Mouse (Mus musculus): ENCODE data around the gene Setd7. TPM values are rescaled to one million over a fixed set of nuclear protein-coding genes. Genes with fewer than 3 reads are reported as not detected.

Gene Setd7
- polyA plus RNA-seq, 1 experiment from 2014 or later = 4.3 TPM

DNA sequence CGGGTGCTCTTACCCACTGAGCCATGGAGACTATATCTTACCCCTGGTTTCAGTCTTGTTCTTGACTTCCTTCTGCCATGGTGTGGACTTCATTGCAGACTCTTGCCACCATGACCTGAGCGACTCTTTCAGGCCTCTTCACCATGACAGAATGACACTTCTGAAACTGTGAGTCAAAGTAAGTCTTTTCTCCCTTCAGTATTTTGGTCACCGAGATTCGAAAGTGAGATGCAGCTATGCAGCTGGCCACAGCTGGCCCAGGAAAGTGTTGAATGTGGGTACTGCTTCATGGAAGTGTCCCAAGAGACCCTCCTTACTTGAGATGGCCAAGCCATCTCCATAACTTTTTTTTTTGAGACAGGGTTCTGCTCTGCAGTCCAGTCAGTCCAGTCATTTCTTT is 9.5 kb upstream of the Setd7 start:
- no peaks in the 10 kb centered on the region for H3K36me3 ChIP-seq (ENCODE audit: control insufficient read depth, insufficient read depth, low read length)
- H3K9me3 ChIP-seq (ENCODE audit: control insufficient read depth, low read length) = no peaks in the 10 kb centered on the region
- H3K4me3 ChIP-seq (ENCODE audit: low read depth, low read length) = no peak overlapping the region
- no peak overlapping the region for H3K9ac ChIP-seq (ENCODE audit: low read length)
- DNase-seq (ENCODE audit: low spot score) (no peak), ATAC-seq (replicated peaks; ENCODE audit: low FRiP score) (no peak)
- WGBS = 94% methylated on average over 4 of the region's 4 CpGs
- no peaks in the 10 kb centered on the region for H3K4me1 ChIP-seq (replicated peaks; ENCODE audit: control insufficient read depth, insufficient read depth, low read length)
- no peak overlapping the region for H3K4me2 ChIP-seq (ENCODE audit: low read depth, low read length, severe bottlenecking)
- H3K27me3 ChIP-seq (ENCODE audit: control insufficient read depth, insufficient read depth, low read length) = no peaks in the 10 kb centered on the region
- H3K27ac ChIP-seq (ENCODE audit: low read depth, low read length) = no peak overlapping the region

DNA sequence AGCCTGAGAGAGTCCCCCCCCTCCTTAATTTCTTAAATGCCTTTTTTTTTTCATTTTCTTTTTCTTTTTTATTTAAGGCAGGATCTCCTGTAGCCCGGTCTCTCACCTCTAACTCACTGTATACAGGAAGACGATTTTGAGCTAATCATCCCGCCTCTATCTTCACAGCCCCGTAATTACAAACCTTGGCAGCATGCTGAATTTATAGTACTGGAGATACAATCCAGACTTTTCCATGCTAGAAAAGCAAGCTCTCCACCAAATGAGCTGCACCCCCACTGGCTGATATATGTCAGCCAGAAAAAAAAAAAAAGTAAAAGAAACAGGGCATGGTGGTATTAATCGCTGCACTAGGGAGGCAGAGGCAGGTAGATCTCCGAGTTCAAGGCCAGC is 1.3 kb upstream of the Setd7 start:
- no peak overlapping the region for H3K27ac ChIP-seq (ENCODE audit: low read depth, low read length)
- DNase-seq (ENCODE audit: low spot score) (no peak), ATAC-seq (replicated peaks; ENCODE audit: low FRiP score) (no peak)
- no peak overlapping the region; the same call in 1 of the 2 replicates for H3K4me3 ChIP-seq (ENCODE audit: low read depth, low read length)
- no peaks in the 10 kb centered on the region for H3K36me3 ChIP-seq (ENCODE audit: control insufficient read depth, insufficient read depth, low read length)
- H3K4me2 ChIP-seq (ENCODE audit: low read depth, low read length, severe bottlenecking) = peak overlapping the region; percentile 97
- no peak overlapping the region for H3K9ac ChIP-seq (ENCODE audit: low read length)
- no peaks in the 10 kb centered on the region for H3K9me3 ChIP-seq (ENCODE audit: control insufficient read depth, low read length)
- 75% methylated on average over 6 of the region's 6 CpGs for WGBS
- H3K4me1 ChIP-seq (replicated peaks; ENCODE audit: control insufficient read depth, insufficient read depth, low read length) = no peaks in the 10 kb centered on the region; the same call in 1 of the 2 replicates
- H3K27me3 ChIP-seq (ENCODE audit: control insufficient read depth, insufficient read depth, low read length) = no peaks in the 10 kb centered on the region

DNA sequence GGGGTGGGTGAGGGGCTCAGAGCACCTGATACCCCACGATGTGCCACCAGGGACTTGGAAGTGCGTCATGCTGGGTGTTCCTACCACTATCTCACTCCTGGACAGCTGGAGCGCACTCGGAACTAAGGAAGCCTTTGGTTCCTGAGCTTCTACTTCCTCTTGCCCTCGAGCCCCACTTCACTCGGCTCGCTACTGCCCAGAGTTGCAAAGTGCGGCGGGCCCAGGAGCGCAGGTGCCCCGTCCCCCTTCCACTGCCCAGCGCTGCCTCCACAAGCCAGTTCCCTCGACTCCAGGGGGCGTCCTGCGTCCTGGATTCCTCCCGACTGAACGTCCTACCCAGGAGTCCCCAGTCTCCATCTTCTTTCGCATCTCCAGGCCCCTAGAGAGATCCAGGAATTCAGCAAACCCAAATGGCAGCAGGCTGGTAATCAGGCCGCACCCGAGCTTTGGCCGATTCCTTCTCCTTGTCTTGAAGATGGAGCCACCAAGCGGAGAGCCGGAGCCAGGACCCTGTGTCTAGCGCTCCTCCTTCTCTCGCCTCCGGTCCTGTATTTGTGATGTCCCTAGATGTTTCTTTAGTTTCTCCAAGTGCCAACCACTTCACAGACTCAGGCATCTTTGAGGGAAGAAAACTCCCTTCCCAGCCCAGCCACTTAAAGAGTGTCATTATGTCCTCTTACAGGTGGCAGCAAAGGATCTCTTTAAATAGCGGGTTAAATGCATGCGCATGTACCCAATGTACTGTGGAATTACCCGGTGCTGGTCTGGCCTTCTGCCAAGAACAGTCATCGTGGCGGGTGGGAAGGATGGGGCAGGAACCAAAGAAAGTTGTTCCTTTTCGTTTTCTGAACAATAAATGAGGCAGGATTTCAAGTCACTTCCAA is 672 bp upstream of the Setd7 start:
- Histone ChIP-seq H3K4me2 (ENCODE audit: low read depth, low read length, severe bottlenecking) (peak overlapping the region; percentile 97), H3K36me3 (ENCODE audit: control insufficient read depth, insufficient read depth, low read length) (no peaks in the 10 kb centered on the region), H3K27ac (ENCODE audit: low read depth, low read length) (peak overlapping the region; percentile 81), H3K9ac (ENCODE audit: low read length) (peak overlapping the region; percentile 96), H3K4me3 (ENCODE audit: low read depth, low read length) (peak overlapping the region; percentile 82), H3K9me3 (ENCODE audit: control insufficient read depth, low read length) (no peaks in the 10 kb centered on the region), H3K27me3 (ENCODE audit: control insufficient read depth, insufficient read depth, low read length) (no peaks in the 10 kb centered on the region), H3K4me1 (replicated peaks; ENCODE audit: control insufficient read depth, insufficient read depth, low read length) (no peaks in the 10 kb centered on the region; the same call in 1 of the 2 replicates)
- peak; percentile 51 for ATAC-seq (replicated peaks; ENCODE audit: low FRiP score)
- DNase-seq (ENCODE audit: low spot score) = peak; percentile 87
- 3% methylated on average over 32 of the region's 32 CpGs for WGBS

- Histone ChIP-seq H3K4me3 (ENCODE audit: low read depth, low read length) (peak overlapping the region; percentile 82), H3K27me3 (ENCODE audit: control insufficient read depth, insufficient read depth, low read length) (no peaks in the 10 kb centered on the region), H3K4me1 (replicated peaks; ENCODE audit: control insufficient read depth, insufficient read depth, low read length) (peaks cover 4% of the 10 kb centered on the region; the same call in 1 of the 2 replicates), H3K36me3 (ENCODE audit: control insufficient read depth, insufficient read depth, low read length) (no peaks in the 10 kb centered on the region), H3K4me2 (ENCODE audit: low read depth, low read length, severe bottlenecking) (peak overlapping the region; percentile 97), H3K9ac (ENCODE audit: low read length) (peak overlapping the region; percentile 96), H3K9me3 (ENCODE audit: control insufficient read depth, low read length) (no peaks in the 10 kb centered on the region), H3K27ac (ENCODE audit: low read depth, low read length) (peak overlapping the region; percentile 81)
- DNase-seq (ENCODE audit: low spot score) (peak; percentile 91), ATAC-seq (replicated peaks; ENCODE audit: low FRiP score) (peak; percentile 73)
- under 1% methylated on average over 77 of the region's 80 CpGs for WGBS
Observed at GRCm38 (mm10) chr3:51559594-51560450, 857 bp downstream of the Setd7 start.

- Histone ChIP-seq H3K27me3 (ENCODE audit: control insufficient read depth, insufficient read depth, low read length) (no peaks in the 10 kb centered on the region), H3K36me3 (ENCODE audit: control insufficient read depth, insufficient read depth, low read length) (no peaks in the 10 kb centered on the region), H3K4me2 (ENCODE audit: low read depth, low read length, severe bottlenecking) (no peak overlapping the region), H3K4me1 (replicated peaks; ENCODE audit: control insufficient read depth, insufficient read depth, low read length) (0 out of 2 replicates have a peak, but pooled peaks cover 6% of the 10 kb centered on the region), H3K4me3 (ENCODE audit: low read depth, low read length) (no peak overlapping the region), H3K9me3 (ENCODE audit: control insufficient read depth, low read length) (no peaks in the 10 kb centered on the region), H3K9ac (ENCODE audit: low read length) (no peak overlapping the region), H3K27ac (ENCODE audit: low read depth, low read length) (no peak overlapping the region)
- no peak for ATAC-seq (replicated peaks; ENCODE audit: low FRiP score)
- WGBS = 74% methylated on average over 8 of the region's 8 CpGs
- no peak for DNase-seq (ENCODE audit: low spot score)
Observed at GRCm38 (mm10) chr3:51555583-51555982, 5.1 kb downstream of the Setd7 start.

GRCm38 (mm10) chr3:51554836-51555235 is 5.8 kb downstream of the Setd7 start:
- Histone ChIP-seq H3K4me2 (ENCODE audit: low read depth, low read length, severe bottlenecking) (no peak overlapping the region), H3K36me3 (ENCODE audit: control insufficient read depth, insufficient read depth, low read length) (no peaks in the 10 kb centered on the region), H3K27me3 (ENCODE audit: control insufficient read depth, insufficient read depth, low read length) (no peaks in the 10 kb centered on the region), H3K9ac (ENCODE audit: low read length) (no peak overlapping the region), H3K9me3 (ENCODE audit: control insufficient read depth, low read length) (no peaks in the 10 kb centered on the region), H3K4me3 (ENCODE audit: low read depth, low read length) (no peak overlapping the region), H3K27ac (ENCODE audit: low read depth, low read length) (no peak overlapping the region), H3K4me1 (replicated peaks; ENCODE audit: control insufficient read depth, insufficient read depth, low read length) (0 out of 2 replicates have a peak, but pooled peaks cover 6% of the 10 kb centered on the region)
- DNase-seq (ENCODE audit: low spot score) (no peak), ATAC-seq (replicated peaks; ENCODE audit: low FRiP score) (no peak)
- 86% methylated on average over 4 of the region's 4 CpGs for WGBS

- 86% methylated on average over 9 of the region's 9 CpGs for WGBS
- Histone ChIP-seq H3K27me3 (ENCODE audit: control insufficient read depth, insufficient read depth, low read length) (no peaks in the 10 kb centered on the region), H3K9me3 (ENCODE audit: control insufficient read depth, low read length) (no peaks in the 10 kb centered on the region), H3K36me3 (ENCODE audit: control insufficient read depth, insufficient read depth, low read length) (peaks cover 4% of the 10 kb centered on the region; the same call in 1 of the 2 replicates), H3K4me3 (ENCODE audit: low read depth, low read length) (no peak overlapping the region), H3K9ac (ENCODE audit: low read length) (no peak overlapping the region), H3K27ac (ENCODE audit: low read depth, low read length) (no peak overlapping the region), H3K4me1 (replicated peaks; ENCODE audit: control insufficient read depth, insufficient read depth, low read length) (0 out of 2 replicates have a peak, but pooled peaks cover 6% of the 10 kb centered on the region), H3K4me2 (ENCODE audit: low read depth, low read length, severe bottlenecking) (no peak overlapping the region)
- DNase-seq (ENCODE audit: low spot score) (no peak), ATAC-seq (replicated peaks; ENCODE audit: low FRiP score) (no peak)
Observed at GRCm38 (mm10) chr3:51554067-51554466, 6.6 kb downstream of the Setd7 start.

DNA sequence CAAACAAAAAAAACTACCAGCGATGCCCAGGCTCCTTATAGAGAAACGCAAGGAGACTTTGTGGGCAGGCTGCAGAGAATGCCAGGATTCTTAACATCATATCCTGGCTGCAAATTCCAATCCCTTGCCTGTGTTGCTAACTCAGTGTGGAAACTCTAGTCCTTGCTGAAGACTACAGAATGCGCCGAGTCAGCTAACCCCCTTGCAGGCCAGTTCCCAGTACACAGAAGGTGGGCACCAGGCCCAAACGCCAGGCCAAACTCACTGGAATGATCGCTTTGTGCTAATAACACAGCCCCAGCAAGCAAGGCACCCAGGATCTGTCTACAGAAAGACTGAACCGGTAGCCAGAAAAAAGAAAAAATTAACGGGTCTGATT is 7.2 kb downstream of the Setd7 start:
- H3K9ac ChIP-seq (ENCODE audit: low read length) = no peak overlapping the region
- 73% methylated on average over 8 of the region's 8 CpGs for WGBS
- H3K4me2 ChIP-seq (ENCODE audit: low read depth, low read length, severe bottlenecking) = no peak overlapping the region
- no peaks in the 10 kb centered on the region for H3K27me3 ChIP-seq (ENCODE audit: control insufficient read depth, insufficient read depth, low read length)
- DNase-seq (ENCODE audit: low spot score) (no peak), ATAC-seq (replicated peaks; ENCODE audit: low FRiP score) (no peak)
- 0 out of 2 replicates have a peak, but pooled peaks cover 6% of the 10 kb centered on the region for H3K4me1 ChIP-seq (replicated peaks; ENCODE audit: control insufficient read depth, insufficient read depth, low read length)
- H3K36me3 ChIP-seq (ENCODE audit: control insufficient read depth, insufficient read depth, low read length) = peaks cover 4% of the 10 kb centered on the region; the same call in 1 of the 2 replicates
- H3K27ac ChIP-seq (ENCODE audit: low read depth, low read length) = no peak overlapping the region
- H3K4me3 ChIP-seq (ENCODE audit: low read depth, low read length) = no peak overlapping the region
- H3K9me3 ChIP-seq (ENCODE audit: control insufficient read depth, low read length) = no peaks in the 10 kb centered on the region

All from forebrain, embryonic 11.5 days (tissue).